33 mouse cellular contexts compared by ENCODE assay signal in the genomic region with DNA sequence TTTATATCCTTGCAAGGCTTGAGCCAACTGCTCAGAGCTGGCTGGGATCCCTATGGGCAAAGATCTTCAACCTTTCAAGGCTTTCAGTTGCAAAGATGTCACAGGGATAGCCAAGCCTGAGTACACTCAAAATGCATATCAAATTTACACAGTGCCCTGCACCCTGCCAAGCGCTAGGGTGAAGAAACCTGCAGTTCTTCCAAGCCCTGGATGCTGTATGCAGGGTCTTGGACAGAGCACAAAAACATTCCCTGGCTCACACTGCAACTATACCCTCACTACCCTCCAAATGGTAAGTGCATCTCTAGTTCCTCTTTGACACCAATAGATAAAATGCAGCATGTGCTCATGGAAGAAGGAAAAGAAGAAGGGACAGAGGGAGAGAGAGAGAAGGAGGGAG.
"Had no signal": no experiment of that assay in that cellular context is flagged by ENCODE, and none has a peak within 500 bp of the region (broad histone marks: within the 10 kb centered on the region; RNA-seq: fewer than 3 reads in every experiment).

No protein-coding gene starts in this region.

- H3K36me3 ChIP-seq: heart, embryonic 13.5 days; heart, embryonic 15.5 days; hindbrain, embryonic 10.5 days; hindbrain, embryonic 12.5 days; hindbrain, embryonic 13.5 days; hindbrain, embryonic 15.5 days; intestine, embryonic 15.5 days; kidney, embryonic 15.5 days had no signal

- ATAC-seq: hindbrain, embryonic 16.5 days; hindbrain, postnatal 0 days; inflammation-experienced regulatory T-cells, adult 6 months; intestine, embryonic 15.5 days; intestine, embryonic 16.5 days; intestine, postnatal 0 days had no signal

- H3K27me3 ChIP-seq: heart, embryonic 13.5 days; heart, embryonic 15.5 days; hindbrain, embryonic 12.5 days; hindbrain, embryonic 13.5 days; hindbrain, embryonic 15.5 days; intestine, embryonic 15.5 days; kidney, embryonic 15.5 days had no signal

- H3K27ac ChIP-seq: heart, embryonic 13.5 days; heart, embryonic 15.5 days; hindbrain, embryonic 10.5 days; hindbrain, embryonic 12.5 days; hindbrain, embryonic 13.5 days; hindbrain, embryonic 14.5 days; hindbrain, embryonic 15.5 days; hindbrain, postnatal 0 days; intestine, embryonic 15.5 days; kidney, embryonic 15.5 days; kidney, postnatal 0 days; layer of hippocampus, adult 2 months; left cerebral cortex, adult 2 months had no signal

- H3K4me3 ChIP-seq: heart, embryonic 13.5 days; heart, embryonic 15.5 days; hindbrain, embryonic 10.5 days; hindbrain, embryonic 12.5 days; hindbrain, embryonic 13.5 days; hindbrain, embryonic 15.5 days; intestine, embryonic 15.5 days; kidney, embryonic 15.5 days; layer of hippocampus, adult 2 months; left cerebral cortex, adult 2 months had no signal

- H3K9me3 ChIP-seq: heart, embryonic 13.5 days; heart, embryonic 15.5 days; hindbrain, embryonic 10.5 days; hindbrain, embryonic 12.5 days; hindbrain, embryonic 13.5 days; hindbrain, embryonic 15.5 days; intestine, embryonic 15.5 days; kidney, embryonic 15.5 days had no signal

- DNase-seq: heart, postnatal 10 days; heart, postnatal 14 days; heart, postnatal 36 days; heart, postnatal 4 days; kidney, adult 11 months; kidney, adult 18-20 months; kidney, adult 2 months; kidney, adult 8-10 months; kidney, adult 9 months; kidney, postnatal 10 days; kidney, postnatal 14 days; kidney, postnatal 25 days; kidney, postnatal 36 days; kidney, postnatal 4 days; layer of hippocampus, adult 9-11 months; layer of hippocampus, postnatal 36 days had no signal

- H3K4me1 ChIP-seq: heart, embryonic 13.5 days; heart, embryonic 15.5 days; hindbrain, embryonic 10.5 days; hindbrain, embryonic 12.5 days; hindbrain, embryonic 13.5 days; hindbrain, embryonic 15.5 days; intestine, embryonic 15.5 days; kidney, embryonic 15.5 days had no signal

- H3K9ac ChIP-seq: heart, embryonic 13.5 days; heart, embryonic 15.5 days; hindbrain, embryonic 12.5 days; hindbrain, embryonic 13.5 days; hindbrain, embryonic 14.5 days; hindbrain, embryonic 15.5 days; intestine, embryonic 15.5 days; kidney, embryonic 15.5 days had no signal

- H3K4me2 ChIP-seq: heart, embryonic 13.5 days; heart, embryonic 15.5 days; hindbrain, embryonic 12.5 days; hindbrain, embryonic 13.5 days; hindbrain, embryonic 14.5 days; hindbrain, embryonic 15.5 days; intestine, embryonic 15.5 days; kidney, embryonic 15.5 days had no signal
